Mouse (Mus musculus) small intestine, adult 2 months (tissue): ENCODE results near the gene Plcb4. TPM values are rescaled to one million over a fixed set of nuclear protein-coding genes. Genes with fewer than 3 reads are reported as not detected.
"Not testable (repeated sequence)": the region's sequence is repeated elsewhere in the genome, so short reads cannot be mapped to it uniquely, and the experiment has no call there.

Experiments
- H3K27ac ChIP-seq: fragments of 200-500 bp; 2 replicates; pipeline ENCODE4 v1.5.1; 2012; ENCODE audit warnings: low read depth, low read length, control low read depth, inconsistent platforms; ENCODE audit not compliant: insufficient read depth
- H3K27me3 ChIP-seq: fragments of 200-500 bp; 2 replicates; pipeline ENCODE4 v1.6.1; 2012; ENCODE audit warnings: mild to moderate bottlenecking, moderate library complexity, low read length, inconsistent platforms; ENCODE audit not compliant: control insufficient read depth, insufficient read depth
- H3K36me3 ChIP-seq: fragments of 200-500 bp; 2 replicates; pipeline ENCODE4 v1.6.1; 2012; ENCODE audit warnings: mild to moderate bottlenecking, low read length, control low read depth, inconsistent platforms; ENCODE audit not compliant: control insufficient read depth, insufficient read depth
- H3K4me1 ChIP-seq: fragments of 200-500 bp; 2 replicates; pipeline ENCODE4 v1.6.1; 2012; ENCODE audit warnings: low read length, inconsistent platforms, mixed read lengths; ENCODE audit not compliant: control insufficient read depth, insufficient read depth, insufficient read length
- H3K4me3 ChIP-seq: fragments of 200-500 bp; 2 replicates; pipeline ENCODE4 v1.5.1; 2012; ENCODE audit warnings: low read depth, mild to moderate bottlenecking, control low read depth, inconsistent platforms, low read length, moderate library complexity
- CTCF ChIP-seq: fragments of 200-500 bp; IDR thresholded peaks from 2 replicates; pipeline ENCODE4 v1.5.1; 2012; ENCODE audit warnings: low read depth, mild to moderate bottlenecking, control low read depth, inconsistent platforms, low read length, moderate library complexity, mixed read lengths; ENCODE audit not compliant: insufficient replicate concordance, insufficient read length; ENCODE audit errors: extremely low read depth
- POLR2A ChIP-seq: fragments of 200-500 bp; IDR thresholded peaks from 2 replicates; pipeline ENCODE4 v1.6.1; 2012; ENCODE audit warnings: low read depth, mild to moderate bottlenecking, control low read depth, inconsistent platforms, low read length, moderate library complexity
- WGBS: fragments of 180-500 bp; shearing (Covaris S2); methylation state at CpG from one replicate; pipeline ENCODE4 v1.1.7; 2018; 5-methylcytosine and 5-hydroxymethylcytosine counted together
- polyA plus RNA-seq: library from polyadenylated mRNA; depleted of rRNA; stranded (reverse); fragments of >200 nt; gene quantifications from 2 replicates; pipeline ENCODE4 v1.2.3, GENCODE M21; 2012

Gene Plcb4
- polyA plus RNA-seq, 1 experiment = 1.9 TPM

- Histone ChIP-seq H3K4me3 (no peak overlapping the region), H3K4me1 (no peaks in the 10 kb centered on the region), H3K36me3 (no peaks in the 10 kb centered on the region), H3K27me3 (no peaks in the 10 kb centered on the region), H3K27ac (no peak overlapping the region)
- no peak for TF ChIP-seq POLR2A
- no peak for TF ChIP-seq CTCF
- WGBS = 79% methylated on average over 10 of the region's 10 CpGs
Measured at GRCm38 (mm10) chr2:135891097-135891496, 232.3 kb downstream of the Plcb4 start.

- no peak overlapping the region for H3K27ac ChIP-seq
- no peaks in the 10 kb centered on the region for H3K4me1 ChIP-seq
- H3K27me3 ChIP-seq = no peaks in the 10 kb centered on the region
- 85% methylated on average over 5 of the region's 5 CpGs for WGBS
- H3K4me3 ChIP-seq = no peak overlapping the region
- H3K36me3 ChIP-seq = no peaks in the 10 kb centered on the region
- no peak for TF ChIP-seq CTCF
- TF ChIP-seq POLR2A = no peak
Measured at GRCm38 (mm10) chr2:135891686-135892085, 232.9 kb downstream of the Plcb4 start.

- Histone ChIP-seq H3K4me3 (no peak overlapping the region), H3K4me1 (no peaks in the 10 kb centered on the region), H3K27me3 (no peaks in the 10 kb centered on the region), H3K36me3 (no peaks in the 10 kb centered on the region), H3K27ac (no peak overlapping the region)
- 53% methylated on average over 2 of the region's 2 CpGs for WGBS
- no peak for TF ChIP-seq POLR2A
- no peak for TF ChIP-seq CTCF
Measured at GRCm38 (mm10) chr2:135894582-135894981, 235.8 kb downstream of the Plcb4 start.

- WGBS = 71% methylated on average over 4 of the region's 4 CpGs
- no peaks in the 10 kb centered on the region for H3K4me1 ChIP-seq
- no peak for TF ChIP-seq CTCF
- no peak for TF ChIP-seq POLR2A
- no peaks in the 10 kb centered on the region for H3K27me3 ChIP-seq
- H3K27ac ChIP-seq = no peak overlapping the region
- H3K36me3 ChIP-seq = no peaks in the 10 kb centered on the region
- no peak overlapping the region for H3K4me3 ChIP-seq
Measured at GRCm38 (mm10) chr2:135898025-135898424, 239.2 kb downstream of the Plcb4 start.

GRCm38 (mm10) chr2:135899931-135900330, 241.1 kb downstream of the Plcb4 start:
- not testable (repeated sequence) for H3K27ac ChIP-seq, H3K27me3 ChIP-seq, H3K36me3 ChIP-seq, H3K4me1 ChIP-seq, H3K4me3 ChIP-seq
- WGBS = 80% methylated on average over 4 of the region's 4 CpGs

GRCm38 (mm10) chr2:135901015-135901414, 242.2 kb downstream of the Plcb4 start:
- H3K4me1 ChIP-seq = no peaks in the 10 kb centered on the region
- no peaks in the 10 kb centered on the region for H3K27me3 ChIP-seq
- 68% methylated on average over 4 of the region's 4 CpGs for WGBS
- H3K36me3 ChIP-seq = no peaks in the 10 kb centered on the region
- H3K4me3 ChIP-seq = no peak overlapping the region
- H3K27ac ChIP-seq = no peak overlapping the region
- TF ChIP-seq CTCF (no peak), POLR2A (no peak)

- 81% methylated on average over 4 of the region's 4 CpGs for WGBS
- TF ChIP-seq POLR2A (no peak), CTCF (no peak)
- no peak overlapping the region for H3K27ac ChIP-seq
Measured at GRCm38 (mm10) chr2:135904262-135904661, 245.5 kb downstream of the Plcb4 start.

GRCm38 (mm10) chr2:135904791-135905190, 246.0 kb downstream of the Plcb4 start:
- H3K4me1 ChIP-seq = no peaks in the 10 kb centered on the region
- no peaks in the 10 kb centered on the region for H3K36me3 ChIP-seq
- no peak overlapping the region for H3K27ac ChIP-seq
- 83% methylated on average over 4 of the region's 4 CpGs for WGBS
- TF ChIP-seq POLR2A (no peak), CTCF (no peak)
- H3K4me3 ChIP-seq = no peak overlapping the region
- no peaks in the 10 kb centered on the region for H3K27me3 ChIP-seq

More at GRCm38 (mm10) chr2:135904262-135904661, 245.5 kb downstream of the Plcb4 start:
- Histone ChIP-seq H3K36me3 (no peaks in the 10 kb centered on the region), H3K4me3 (no peak overlapping the region), H3K27me3 (no peaks in the 10 kb centered on the region), H3K4me1 (no peaks in the 10 kb centered on the region)
